Mouse (Mus musculus) MEL (cell line): ENCODE measurements at regions not wholly inside any gene's neighbourhood (a gene's known extent, or its start where the extent isn't known, plus 50 kb on each side); places are given as distances from the start of the nearest gene placed in this dataset.

Experiments used
- DNase-seq: peaks from one replicate; pipeline ENCODE4 v3.0.0; 2011; ENCODE audit warnings: low read depth, low spot score
- H3K27ac ChIP-seq: 2 replicates; pipeline ENCODE4 v1.5.1; 2012; ENCODE audit warnings: low read depth, mild to moderate bottlenecking, control low read depth, low read length, moderate library complexity; ENCODE audit not compliant: control insufficient read depth
- H3K27me3 ChIP-seq, 2 experiments: fragments of 150-350 bp in 1 of 2; sonication (generic) in 1 of 2; 2 replicates each; pipeline ENCODE4 v1.6.1; 2012; ENCODE audit warnings: low read length in 2 of 2, mild to moderate bottlenecking in 2 of 2, improper control_type of control experiment in 1 of 2, moderate library complexity in 1 of 2; ENCODE audit not compliant: insufficient read depth in 2 of 2, control insufficient read depth in 1 of 2
- H3K36me3 ChIP-seq, 2 experiments: 2 replicates each; pipeline ENCODE4 v1.6.1; 2012 to 2014; ENCODE audit warnings: low read length in 2 of 2, improper control_type of control experiment in 1 of 2, inconsistent platforms in 1 of 2, mild to moderate bottlenecking in 1 of 2; ENCODE audit not compliant: insufficient read depth in 2 of 2, control insufficient read depth in 1 of 2
- H3K4me1 ChIP-seq, 2 experiments: fragments of 150-350 bp in 1 of 2; sonication (generic) in 1 of 2; 2 replicates each; pipeline ENCODE4 v1.6.1; 2012; ENCODE audit warnings: low read length in 2 of 2, improper control_type of control experiment in 1 of 2, mild to moderate bottlenecking in 1 of 2; ENCODE audit not compliant: insufficient read depth in 2 of 2, control insufficient read depth in 1 of 2
- H3K4me3 ChIP-seq, 2 experiments: fragments of 150-350 bp in 1 of 2; sonication (generic) in 1 of 2; 2 replicates each; pipeline ENCODE4 v1.5.1; 2012; ENCODE audit warnings: low read depth in 2 of 2, low read length in 2 of 2, mild to moderate bottlenecking in 2 of 2, moderate library complexity in 2 of 2, control low read depth in 1 of 2, improper control_type of control experiment in 1 of 2; ENCODE audit not compliant: control insufficient read depth in 1 of 2, insufficient read depth in 1 of 2
- H3K79me2 ChIP-seq: 2 replicates; pipeline ENCODE4 v1.6.1; 2012; ENCODE audit warnings: mild to moderate bottlenecking, low read length, moderate library complexity; ENCODE audit not compliant: control insufficient read depth, poor library complexity, insufficient read depth
- H3K9ac ChIP-seq: 2 replicates; pipeline ENCODE4 v1.6.1; 2012; ENCODE audit warnings: low read depth, mild to moderate bottlenecking, control low read depth, low read length, moderate library complexity; ENCODE audit not compliant: control insufficient read depth, poor library complexity, severe bottlenecking
- H3K9me3 ChIP-seq: fragments of 150-350 bp; sonication (generic); replicated peaks from 2 replicates; pipeline ENCODE4 v1.6.1; 2012; ENCODE audit warnings: mild to moderate bottlenecking, low read length, improper control_type of control experiment, moderate library complexity; ENCODE audit not compliant: insufficient read depth
- CHD1 ChIP-seq: IDR thresholded peaks from 2 replicates; pipeline ENCODE4 v1.6.1; 2012; ENCODE audit warnings: low read depth, mild to moderate bottlenecking, inconsistent platforms, low read length, improper control_type of control experiment
- EP300 ChIP-seq, 2 experiments: IDR thresholded peaks; 2 replicates each; pipeline ENCODE4 v1.6.1; 2011; ENCODE audit warnings: improper control_type of control experiment in 2 of 2, low read length in 2 of 2, low read depth in 1 of 2, mild to moderate bottlenecking in 1 of 2
- ETS1 ChIP-seq: IDR thresholded peaks from 2 replicates; pipeline ENCODE4 v1.6.1; 2012; ENCODE audit warnings: low read depth, mild to moderate bottlenecking, inconsistent platforms, low read length, improper control_type of control experiment, moderate library complexity
- GABPA ChIP-seq: IDR thresholded peaks from 2 replicates; pipeline ENCODE4 v1.6.1; 2012; ENCODE audit warnings: low read depth, mild to moderate bottlenecking, inconsistent platforms, low read length, improper control_type of control experiment, moderate library complexity
- KAT2A ChIP-seq: conservative IDR thresholded peaks from 2 replicates; pipeline ENCODE4 v1.6.1; 2012; ENCODE audit warnings: low read depth, low read length, improper control_type of control experiment, inconsistent platforms
- MAZ ChIP-seq: IDR thresholded peaks from 2 replicates; pipeline ENCODE4 v1.6.1; 2012; ENCODE audit warnings: low read depth, mild to moderate bottlenecking, inconsistent platforms, low read length, improper control_type of control experiment
- MXI1 ChIP-seq: IDR thresholded peaks from 2 replicates; pipeline ENCODE4 v1.6.1; 2011; ENCODE audit warnings: mild to moderate bottlenecking, low read depth, low read length, improper control_type of control experiment
- NRF1 ChIP-seq: IDR thresholded peaks from 2 replicates; pipeline ENCODE4 v1.6.1; 2014; ENCODE audit warnings: low read depth, mild to moderate bottlenecking, inconsistent platforms, low read length, improper control_type of control experiment, moderate library complexity; ENCODE audit not compliant: poor library complexity, insufficient read depth, severe bottlenecking
- RAD21 ChIP-seq: IDR thresholded peaks from 2 replicates; pipeline ENCODE4 v1.6.1; 2011; ENCODE audit warnings: mild to moderate bottlenecking, low read depth, low read length, improper control_type of control experiment
- RCOR1 ChIP-seq: IDR thresholded peaks from 2 replicates; pipeline ENCODE4 v1.6.1; 2012; ENCODE audit warnings: low read depth, mild to moderate bottlenecking, inconsistent platforms, low read length, improper control_type of control experiment
- SIN3A ChIP-seq: IDR thresholded peaks from 2 replicates; pipeline ENCODE4 v1.6.1; 2012; ENCODE audit warnings: low read length, improper control_type of control experiment, inconsistent platforms
- TBP ChIP-seq: IDR thresholded peaks from 2 replicates; pipeline ENCODE4 v1.8.0; 2011; ENCODE audit warnings: low read depth, low read length, improper control_type of control experiment
- ZKSCAN1 ChIP-seq: IDR thresholded peaks from 2 replicates; pipeline ENCODE4 v1.6.1; 2012; ENCODE audit warnings: low read depth, mild to moderate bottlenecking, inconsistent platforms, low read length, improper control_type of control experiment, moderate library complexity

DNA sequence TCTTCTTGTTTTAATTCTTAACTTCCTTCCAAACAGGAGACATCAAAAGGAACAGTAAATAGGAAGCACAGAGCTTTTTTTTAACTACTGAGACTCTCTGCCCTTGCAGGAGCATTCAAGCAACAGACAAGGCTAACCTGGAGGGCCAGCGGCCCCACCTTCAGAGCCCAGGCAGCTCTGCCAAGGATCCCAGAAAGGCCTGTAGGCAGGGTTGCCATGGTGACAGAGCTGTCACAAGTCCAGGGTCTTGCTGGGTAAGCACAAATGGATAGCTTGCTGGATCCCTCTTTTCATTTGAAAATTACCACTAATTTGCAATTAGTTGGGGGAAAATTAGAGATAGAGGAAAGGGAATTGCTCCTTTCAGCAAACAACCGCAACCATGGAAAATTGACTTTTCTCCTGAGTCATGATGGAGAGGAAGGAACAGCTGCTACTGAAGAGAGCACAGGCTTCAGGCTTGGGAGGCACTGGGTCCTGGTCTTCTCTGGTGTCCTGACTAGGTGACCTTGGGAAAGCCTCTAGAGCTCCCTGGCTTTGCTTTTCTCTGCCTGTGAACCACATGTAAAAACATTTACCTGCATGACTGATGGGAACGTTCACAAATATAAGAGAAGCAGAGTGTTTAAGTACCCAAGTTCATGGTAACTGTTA lies 477.5 kb upstream of the Cdh5 start:
- DNase-seq: no peak
- H3K27me3 ChIP-seq: no peaks in the 10 kb centered on the region
- no peaks in the 10 kb centered on the region for H3K4me1 ChIP-seq
- no peak overlapping the region for H3K4me3 ChIP-seq
- TF ChIP-seq CHD1 (no peak), ETS1 (no peak), RAD21 (no peak), MAZ (no peak)
- H3K79me2 ChIP-seq: no peaks in the 10 kb centered on the region
- H3K36me3 ChIP-seq: no peaks in the 10 kb centered on the region
- H3K9me3 ChIP-seq: no peaks in the 10 kb centered on the region
- no peak overlapping the region for H3K27ac ChIP-seq
- no peak overlapping the region for H3K9ac ChIP-seq

- H3K4me1 ChIP-seq: no peaks in the 10 kb centered on the region
- no peak overlapping the region for H3K4me3 ChIP-seq
- no peaks in the 10 kb centered on the region for H3K9me3 ChIP-seq
- no peaks in the 10 kb centered on the region for H3K79me2 ChIP-seq
- H3K9ac ChIP-seq: no peak overlapping the region
- DNase-seq: no peak
- TF ChIP-seq GABPA (no peak), TBP (no peak), KAT2A (no peak), MAZ (no peak)
- no peaks in the 10 kb centered on the region for H3K27me3 ChIP-seq
- H3K36me3 ChIP-seq: no peaks in the 10 kb centered on the region
- H3K27ac ChIP-seq: no peak overlapping the region
Observed at GRCm38 (mm10) chr8:103625166-103625890, 476.1 kb upstream of the Cdh5 start.

- H3K9me3 ChIP-seq: no peaks in the 10 kb centered on the region
- H3K27ac ChIP-seq: no peak overlapping the region
- no peaks in the 10 kb centered on the region for H3K79me2 ChIP-seq
- no peaks in the 10 kb centered on the region for H3K27me3 ChIP-seq
- H3K4me1 ChIP-seq: no peaks in the 10 kb centered on the region
- no peak for DNase-seq
- no peak for TF ChIP-seq TBP
- TF ChIP-seq GABPA: no peak
- no peaks in the 10 kb centered on the region for H3K36me3 ChIP-seq
- H3K4me3 ChIP-seq: no peak overlapping the region
- H3K9ac ChIP-seq: no peak overlapping the region
Observed at GRCm38 (mm10) chr8:103626446-103626845, 475.0 kb upstream of the Cdh5 start.

DNA sequence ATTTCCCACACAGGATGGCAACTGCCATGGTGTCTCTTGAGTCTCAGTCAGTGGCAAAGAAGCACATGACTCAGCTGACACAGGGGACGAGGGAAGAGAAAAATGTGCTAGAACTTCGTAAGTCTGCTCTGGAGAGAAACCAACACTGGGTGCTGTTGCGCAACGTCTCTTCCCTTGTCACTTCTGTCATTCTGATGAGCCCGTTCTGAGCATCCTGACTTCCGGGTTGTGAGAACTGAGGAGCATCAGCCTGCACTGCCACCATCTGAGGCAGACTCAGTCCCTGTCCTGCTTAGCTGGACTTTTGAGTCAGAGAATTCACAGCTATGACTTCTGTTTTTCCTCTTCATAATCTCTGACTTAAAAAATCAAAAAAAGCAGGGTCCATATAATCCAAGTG lies 468.9 kb upstream of the Cdh5 start:
- H3K4me1 ChIP-seq: no peaks in the 10 kb centered on the region
- no peak overlapping the region for H3K27ac ChIP-seq
- no peaks in the 10 kb centered on the region for H3K9me3 ChIP-seq
- H3K36me3 ChIP-seq: no peaks in the 10 kb centered on the region
- no peak overlapping the region for H3K9ac ChIP-seq
- no peaks in the 10 kb centered on the region for H3K79me2 ChIP-seq
- H3K27me3 ChIP-seq: no peaks in the 10 kb centered on the region
- TF ChIP-seq EP300 (IDR thresholded peaks at IDR 0.05; ENCODE audit: low read depth in 1 of 2, low read length in 2 of 2) (no peak), ZKSCAN1 (no peak), MXI1 (no peak), NRF1 (no peak), RCOR1 (no peak), SIN3A (no peak)
- no peak overlapping the region for H3K4me3 ChIP-seq
- DNase-seq: no peak
